Mouse (Mus musculus) liver, embryonic 14.5 days (tissue): ENCODE measurements around the gene Fam131a.

Experiments used
- CTCF ChIP-seq: IDR thresholded peaks from 2 replicates; pipeline ENCODE4 v1.5.1; 2016; ENCODE audit warnings: antibody characterized with exemption, low read depth, control low read depth
- EP300 ChIP-seq: IDR thresholded peaks from 2 replicates; pipeline ENCODE4 v1.6.1; 2016; ENCODE audit warnings: antibody characterized with exemption, low read depth

- TF ChIP-seq CTCF (no peak), EP300 (no peak)
Observed at GRCm38 (mm10) chr16:20714307-20715080, 21.5 kb downstream of the Fam131a start.
